Mouse (Mus musculus) lung, postnatal 0 days (tissue): ENCODE data around the gene Lrriq3. TPM values are rescaled to one million over a fixed set of nuclear protein-coding genes. Genes with fewer than 3 reads are reported as not detected.
A peak's percentile ranks its signal among the peaks of the same experiment; 100 is the strongest.

Experiments used
- ATAC-seq: fragments of 200-750 bp; cut with Nextera tagmentation; 2 replicates; pipeline ENCODE4 v1.8.0; 2017; ENCODE audit warnings: moderate library complexity
- DNase-seq: peaks from one replicate; pipeline ENCODE4 v3.0.0-alpha.2; 2016; ENCODE audit warnings: low spot score
- H3K27ac ChIP-seq: fragments of 300-500 bp; sonication (generic); 2 replicates; pipeline ENCODE4 v1.5.1; 2014; ENCODE audit warnings: antibody characterized with exemption, mild to moderate bottlenecking, low read length, mixed read lengths
- H3K27me3 ChIP-seq: fragments of 300-500 bp; sonication (generic); replicated peaks from 2 replicates; pipeline ENCODE4 v1.6.1; 2014; ENCODE audit warnings: low read length, mixed read lengths; ENCODE audit not compliant: insufficient read depth
- H3K36me3 ChIP-seq: fragments of 300-500 bp; sonication (generic); 2 replicates; pipeline ENCODE4 v1.6.1; 2014; ENCODE audit warnings: low read length, mixed read lengths; ENCODE audit not compliant: insufficient read depth
- H3K4me1 ChIP-seq: fragments of 300-500 bp; sonication (generic); 2 replicates; pipeline ENCODE4 v1.6.1; 2014; ENCODE audit warnings: antibody characterized with exemption, low read depth, low read length, mixed read lengths; ENCODE audit not compliant: insufficient read depth
- H3K4me2 ChIP-seq: fragments of 300-500 bp; sonication (generic); replicated peaks from 2 replicates; pipeline ENCODE4 v1.6.1; 2014; ENCODE audit warnings: low read depth, mild to moderate bottlenecking, low read length, moderate library complexity, mixed read lengths
- H3K4me3 ChIP-seq: fragments of 300-500 bp; sonication (generic); 2 replicates; pipeline ENCODE4 v1.5.1; 2014; ENCODE audit warnings: low read depth, low read length
- H3K9ac ChIP-seq: fragments of 300-500 bp; sonication (generic); replicated peaks from 2 replicates; pipeline ENCODE4 v1.6.1; 2014; ENCODE audit warnings: low read depth, mild to moderate bottlenecking
- H3K9me3 ChIP-seq: fragments of 300-500 bp; sonication (generic); 2 replicates; pipeline ENCODE4 v1.6.1; 2016; ENCODE audit warnings: low read length, mixed read lengths
- CTCF ChIP-seq: IDR thresholded peaks from 2 replicates; pipeline ENCODE4 v1.5.1; 2016; ENCODE audit warnings: antibody characterized with exemption, mild to moderate bottlenecking
- EP300 ChIP-seq: IDR thresholded peaks from 2 replicates; pipeline ENCODE4 v1.6.1; 2016; ENCODE audit warnings: antibody characterized with exemption, mild to moderate bottlenecking, control low read depth
- WGBS: fragments of 180-500 bp; shearing (Covaris S2); extraction: QIAGEN DNeasy Blood & Tissue Kit; methylation state at CpG from one replicate; pipeline ENCODE4 v1.1.7; 2014; 5-methylcytosine and 5-hydroxymethylcytosine counted together
- polyA plus RNA-seq: library from polyadenylated mRNA; unstranded; fragments of >200 nt; fragmentation: Nextera tagmentation; extraction: Ambion mirVana; gene quantifications from 2 replicates; pipeline ENCODE4 v1.2.1, GENCODE M21; 2015

Gene Lrriq3
- polyA plus RNA-seq, result 1.1 and 1.4 TPM in 2 replicates

DNA sequence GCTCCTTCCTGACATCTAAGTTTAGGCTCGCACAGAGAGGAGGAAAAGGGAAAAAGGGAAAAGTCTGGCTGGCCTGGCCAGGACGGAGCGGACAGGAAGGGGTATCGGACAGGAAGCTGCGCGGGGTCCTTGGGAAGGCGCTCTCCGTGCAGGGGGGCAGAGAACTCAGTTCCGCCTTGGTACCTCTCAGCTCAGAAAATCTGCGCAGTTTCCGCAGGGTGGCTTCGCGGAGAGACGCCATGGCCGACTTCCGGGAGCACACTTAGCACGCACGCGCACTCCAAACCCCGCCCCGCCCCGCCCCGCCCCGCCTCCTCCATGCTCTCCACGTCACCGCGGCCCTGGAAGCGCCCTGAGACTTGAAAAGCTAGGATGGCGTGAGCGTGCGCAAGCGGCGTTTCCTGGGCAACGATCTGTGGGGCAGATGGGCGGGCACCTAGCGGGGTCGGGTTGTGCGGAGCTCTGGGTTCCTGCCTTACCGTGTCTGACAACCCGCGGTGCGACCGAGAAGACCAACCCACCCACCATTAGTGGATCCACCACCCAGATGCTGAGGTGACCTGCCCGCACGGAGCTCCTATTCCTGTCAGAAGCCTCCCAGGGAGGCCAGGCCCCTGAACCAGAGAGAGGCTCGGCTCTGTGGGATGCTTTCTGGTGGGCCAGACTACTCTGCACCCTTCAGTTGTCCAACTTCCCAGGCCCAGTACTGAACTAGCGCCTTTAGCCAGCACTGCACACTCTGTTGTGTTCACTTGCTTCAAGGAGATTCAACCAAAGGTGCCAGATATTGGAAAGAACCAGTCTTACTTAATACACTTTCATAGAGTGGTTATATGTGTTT is at the start of gene Lrriq3, which contains the start of gene Fpgt:
Gene Lrriq3, plus strand, starts transcription at position 319 of the 841 bp plus-strand sequence.
Gene Fpgt, minus strand, starts transcription at position 288 of the 841 bp plus-strand sequence.
- no peak for TF ChIP-seq EP300
- no peak for TF ChIP-seq CTCF

GRCm38 (mm10) chr3:155052021-155052420 is 41.2 kb upstream of the Lrriq3 start:
- DNase-seq (no peak), ATAC-seq (no peak)
- TF ChIP-seq EP300 (no peak), CTCF (no peak)
- Histone ChIP-seq H3K36me3 (no peaks in the 10 kb centered on the region), H3K4me1 (no peaks in the 10 kb centered on the region), H3K27me3 (no peaks in the 10 kb centered on the region), H3K9me3 (no peaks in the 10 kb centered on the region), H3K9ac (no peak overlapping the region), H3K27ac (no peak overlapping the region), H3K4me2 (no peak overlapping the region), H3K4me3 (no peak overlapping the region)

More for the DNA sequence above, at the start of gene Lrriq3, which contains the start of gene Fpgt:
- DNase-seq (peak; percentile 97), ATAC-seq (peak; percentile 99)
- peak within 1 kb of the TSS; percentile 75 for H3K4me2 ChIP-seq
- H3K4me3 ChIP-seq, result peak within 1 kb of the TSS; percentile 63
- peak within 1 kb of the TSS; percentile 76 for H3K27ac ChIP-seq
- peak within 1 kb of the TSS; percentile 76 for H3K9ac ChIP-seq
- H3K27me3 ChIP-seq, result no peaks in the 10 kb centered on the region
- 1% methylated on average over 46 of the region's 47 CpGs for WGBS
- no peaks in the 10 kb centered on the region for H3K9me3 ChIP-seq
- peaks cover 5% of the 10 kb centered on the region; the same call in 1 of the 2 replicates for H3K36me3 ChIP-seq
- H3K4me1 ChIP-seq, result no peaks in the 10 kb centered on the region

- TF ChIP-seq CTCF, result no peak
- no peak overlapping the region for H3K9ac ChIP-seq
- no peak overlapping the region for H3K4me3 ChIP-seq
- H3K4me2 ChIP-seq, result no peak overlapping the region
- H3K4me1 ChIP-seq, result no peaks in the 10 kb centered on the region
- H3K9me3 ChIP-seq, result no peaks in the 10 kb centered on the region
- DNase-seq, result no peak
- H3K27ac ChIP-seq, result no peak overlapping the region
- H3K27me3 ChIP-seq, result no peaks in the 10 kb centered on the region
- no peak for ATAC-seq
- no peaks in the 10 kb centered on the region for H3K36me3 ChIP-seq
- WGBS, result 47% methylated on average over 1 of the region's 1 CpGs
These were observed 40.0 kb upstream of the Lrriq3 start for GRCm38 (mm10) chr3:155053189-155053588.

DNA sequence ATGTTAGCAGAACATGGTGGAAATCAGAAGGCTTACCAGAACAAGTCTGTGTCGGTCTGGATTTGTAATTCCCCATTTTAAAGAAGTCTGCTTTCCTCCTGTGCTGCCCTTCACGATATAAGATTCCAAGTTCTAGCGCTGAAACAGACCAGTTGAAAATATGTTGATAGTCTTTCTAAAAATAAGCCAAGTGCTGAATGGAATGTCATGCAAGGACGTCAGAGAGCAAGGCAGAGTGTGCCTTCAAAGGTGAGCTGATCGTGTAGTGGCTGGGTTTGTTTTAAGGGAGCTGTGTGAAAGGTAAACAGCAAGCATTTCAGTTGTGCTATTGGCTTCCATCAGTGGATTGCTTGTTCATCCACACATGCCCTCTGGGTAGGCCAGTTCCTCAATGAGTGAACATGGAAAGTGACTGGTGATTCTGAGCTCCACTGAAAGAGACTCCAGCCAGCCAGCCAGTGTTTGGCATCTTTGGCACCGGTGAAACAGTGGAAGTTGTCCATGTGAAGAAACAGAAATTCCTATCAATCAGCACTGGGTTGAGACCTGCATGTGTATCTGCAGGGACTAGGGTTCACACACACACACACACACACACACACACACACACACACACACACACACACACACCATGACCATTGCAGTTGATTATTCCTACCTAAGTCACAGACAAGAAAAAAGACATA is 37.9 kb upstream of the Lrriq3 start, which contains the start of gene Tnni3k:
Gene Tnni3k, minus strand, starts transcription at position 177 of the 686 bp plus-strand sequence.
- H3K9ac ChIP-seq, result no peak within 1 kb of the TSS
- peak; percentile 13 for DNase-seq
- H3K36me3 ChIP-seq, result no peaks in the 10 kb centered on the region
- no peak for ATAC-seq
- no peaks in the 10 kb centered on the region for H3K4me1 ChIP-seq
- no peaks in the 10 kb centered on the region for H3K27me3 ChIP-seq
- WGBS, result 51% methylated on average over 6 of the region's 6 CpGs
- no peak within 1 kb of the TSS for H3K27ac ChIP-seq
- H3K4me3 ChIP-seq, result no peak within 1 kb of the TSS
- no peak within 1 kb of the TSS for H3K4me2 ChIP-seq
- H3K9me3 ChIP-seq, result no peaks in the 10 kb centered on the region
- TF ChIP-seq CTCF (no peak), EP300 (no peak)

DNA sequence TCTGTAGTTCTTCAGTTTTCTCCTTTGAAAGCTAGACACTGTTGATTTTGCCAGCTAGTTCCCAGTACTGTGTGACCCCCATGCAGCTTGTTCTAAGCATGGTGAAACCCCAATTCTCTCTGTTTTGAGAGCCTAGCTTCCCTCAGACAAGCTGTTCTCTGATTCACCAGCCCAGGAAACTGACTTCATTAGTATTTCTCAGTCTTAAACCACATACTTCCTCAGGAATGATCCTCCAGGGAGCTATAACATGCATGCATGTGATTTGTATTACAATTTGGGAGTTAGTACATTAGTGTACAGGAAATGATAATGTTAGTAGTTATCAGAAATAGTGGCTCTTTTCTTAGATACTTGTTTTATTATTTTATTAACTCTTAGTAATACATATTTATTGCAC is 36.6 kb upstream of the Lrriq3 start:
- ATAC-seq, result no peak

GRCm38 (mm10) chr3:155057566-155057965 is 35.7 kb upstream of the Lrriq3 start:
- Histone ChIP-seq H3K36me3 (no peaks in the 10 kb centered on the region), H3K27ac (no peak overlapping the region), H3K4me3 (no peak overlapping the region), H3K9ac (no peak overlapping the region), H3K4me2 (no peak overlapping the region), H3K9me3 (no peaks in the 10 kb centered on the region), H3K4me1 (no peaks in the 10 kb centered on the region), H3K27me3 (no peaks in the 10 kb centered on the region)
- TF ChIP-seq EP300 (no peak), CTCF (no peak)
- DNase-seq (no peak), ATAC-seq (no peak)

More for the DNA sequence above, 36.6 kb upstream of the Lrriq3 start:
- Histone ChIP-seq H3K4me3 (no peak overlapping the region), H3K9me3 (no peaks in the 10 kb centered on the region), H3K27me3 (no peaks in the 10 kb centered on the region), H3K4me2 (no peak overlapping the region), H3K9ac (no peak overlapping the region), H3K27ac (no peak overlapping the region), H3K36me3 (no peaks in the 10 kb centered on the region), H3K4me1 (no peaks in the 10 kb centered on the region)
- DNase-seq, result no peak
- TF ChIP-seq CTCF (no peak), EP300 (no peak)
